Mouse (Mus musculus): ENCODE results near the gene Dok1. TPM values are rescaled to one million over a fixed set of nuclear protein-coding genes. Genes with fewer than 3 reads are reported as not detected.

Gene Dok1
- total and polyA plus RNA-seq, 3 experiments, result 18.7 to 22.3 TPM; not detected in 1

DNA sequence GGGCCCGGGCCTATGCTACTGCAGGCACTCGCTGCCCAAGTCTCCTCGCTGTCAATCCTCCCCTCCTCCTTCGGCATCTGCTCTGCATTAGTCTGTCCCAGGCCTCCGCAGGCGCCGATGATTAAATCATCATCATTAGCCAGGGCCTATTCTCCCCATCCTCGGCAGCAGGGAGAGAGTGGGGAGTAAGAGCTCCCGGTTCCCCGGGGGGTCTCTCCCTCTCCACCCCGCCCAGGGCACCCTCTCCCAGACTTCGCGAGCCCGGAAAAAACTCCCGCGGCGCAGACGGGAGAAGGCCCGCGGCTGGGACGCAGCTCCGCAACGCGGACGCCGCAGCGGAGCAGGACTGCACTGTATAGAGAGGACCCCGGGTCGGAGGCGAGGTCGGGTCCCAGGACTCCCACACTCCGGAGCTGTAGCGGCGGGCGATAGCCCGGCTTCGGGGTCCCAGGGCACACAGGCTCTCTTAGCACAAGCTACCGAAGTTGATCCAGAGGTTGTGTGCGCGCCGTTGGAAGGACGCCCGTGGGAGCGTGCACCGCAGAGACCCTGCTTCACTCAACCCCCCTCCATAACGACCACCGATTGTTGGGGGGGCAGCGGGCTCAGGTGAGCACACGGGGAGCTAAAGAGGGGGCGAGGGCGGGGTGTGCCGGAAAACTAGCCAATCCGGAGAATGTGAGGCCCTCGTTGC, 44.5 kb upstream of the Dok1 start, which contains the start of gene Pcgf1 (continued):
- TF ChIP-seq ZKSCAN1 (IDR thresholded peaks at IDR 0.05; ENCODE audit: low read depth, low read length), result no peak
- no peak for TF ChIP-seq CHD2 (IDR thresholded peaks at IDR 0.05; ENCODE audit: low read length)
- TF ChIP-seq TCF12 (IDR thresholded peaks at IDR 0.05; ENCODE audit: low read depth, low read length), result no peak
- TF ChIP-seq SIN3A (IDR thresholded peaks at IDR 0.05; ENCODE audit: low read length), result no peak
- no peak for TF ChIP-seq USF2 (IDR thresholded peaks at IDR 0.05; ENCODE audit: borderline replicate concordance in 1 of 2, insufficient read depth in 1 of 2, low read depth in 1 of 2, low read length in 2 of 2)
- TF ChIP-seq HCFC1 (IDR thresholded peaks at IDR 0.05; ENCODE audit: low read depth, low read length), result 0 out of 2 replicates have a peak, but pooled peaks have one; percentile 43
- no peak; the same call in 1 of the 2 replicates for TF ChIP-seq ZMIZ1 (IDR thresholded peaks at IDR 0.05; ENCODE audit: low read depth, low read length)
- no peak for TF ChIP-seq MYB (IDR thresholded peaks at IDR 0.05; ENCODE audit: low read depth, low read length)
- TF ChIP-seq RAD21 (IDR thresholded peaks at IDR 0.05; ENCODE audit: low read depth, low read length), result no peak

DNA sequence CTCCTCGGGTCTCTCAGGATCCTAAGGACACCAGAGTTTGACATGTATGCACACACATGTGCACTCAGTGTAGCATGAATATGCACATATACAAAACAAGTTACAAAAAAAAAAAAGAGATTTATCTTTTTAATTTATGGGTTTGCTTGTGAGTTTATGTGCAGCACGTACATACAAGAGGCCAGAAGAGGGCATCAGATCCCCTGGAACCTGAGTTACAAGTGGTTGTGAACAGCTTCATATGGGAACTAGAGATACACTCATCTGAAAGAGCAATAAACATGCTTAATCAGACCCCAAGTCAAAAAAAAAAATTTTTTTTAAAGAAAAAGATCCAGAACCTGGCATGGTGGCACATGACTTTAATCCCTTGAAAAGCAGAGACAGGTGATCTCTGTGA, 41.7 kb upstream of the Dok1 start:
- no peak for TF ChIP-seq MYB (IDR thresholded peaks at IDR 0.05; ENCODE audit: low read depth, low read length)
- TF ChIP-seq EP300 (IDR thresholded peaks at IDR 0.05; ENCODE audit: low read depth in 1 of 2, low read length in 2 of 2), result no peak
- no peak for TF ChIP-seq GABPA (IDR thresholded peaks at IDR 0.05; ENCODE audit: low read depth, low read length)
- TF ChIP-seq ZNF384 (IDR thresholded peaks at IDR 0.05; ENCODE audit: low read depth, low read length), result peak; percentile 85
- TF ChIP-seq GATA1 (IDR thresholded peaks at IDR 0.05; ENCODE audit: low read depth, low read length), result 0 out of 2 replicates have a peak, but pooled peaks have one; percentile 32
- TF ChIP-seq ZC3H11A (IDR thresholded peaks at IDR 0.05; ENCODE audit: low read depth, low read length), result peak; percentile 36; the same call in 1 of the 2 replicates
- peak; percentile 58 for TF ChIP-seq RAD21 (IDR thresholded peaks at IDR 0.05; ENCODE audit: low read depth, low read length)
- peak; percentile 62 for TF ChIP-seq SMC3 (IDR thresholded peaks at IDR 0.05; ENCODE audit: low read depth, low read length)
- peak; percentile 26 to 65 (median 44); a peak in 5 of 6 replicates for TF ChIP-seq CTCF (IDR thresholded peaks at IDR 0.05 in 2 of 3, conservative IDR thresholded peaks at IDR 0.05 in 1 of 3; ENCODE audit: control insufficient read depth in 1 of 3, insufficient read depth in 1 of 3, low read depth in 2 of 3, low read length in 3 of 3, poor library complexity in 1 of 3, severe bottlenecking in 1 of 3)
- no peak for TF ChIP-seq HCFC1 (IDR thresholded peaks at IDR 0.05; ENCODE audit: low read depth, low read length)
- no peak overlapping the region for H3K4me3 ChIP-seq (ENCODE audit: control insufficient read depth in 1 of 2, insufficient read depth in 1 of 2, low read depth in 2 of 2, low read length in 2 of 2)
- H3K27me3 ChIP-seq (ENCODE audit: control insufficient read depth in 1 of 2, insufficient read depth in 2 of 2, low read length in 2 of 2), result no peaks in the 10 kb centered on the region
- H3K36me3 ChIP-seq (ENCODE audit: control insufficient read depth in 1 of 2, insufficient read depth in 2 of 2, low read length in 2 of 2), result peaks cover 0 to 9% of the 10 kb centered on the region in 2 experiments; a peak in 2 of 4 replicates
- H3K79me2 ChIP-seq (ENCODE audit: control insufficient read depth, insufficient read depth, low read length, poor library complexity), result peaks cover 11% of the 10 kb centered on the region
- H3K27ac ChIP-seq (ENCODE audit: control insufficient read depth, low read depth, low read length), result no peak overlapping the region
- DNase-seq (ENCODE audit: low read depth, low spot score), result peak; percentile 73
- H3K9me3 ChIP-seq (replicated peaks; ENCODE audit: insufficient read depth, low read length), result no peaks in the 10 kb centered on the region
- H3K9ac ChIP-seq (ENCODE audit: control insufficient read depth, low read depth, low read length, poor library complexity, severe bottlenecking), result no peak overlapping the region
- peaks cover 0 to 13% of the 10 kb centered on the region in 2 experiments; a peak in 2 of 4 replicates for H3K4me1 ChIP-seq (ENCODE audit: control insufficient read depth in 1 of 2, insufficient read depth in 2 of 2, low read length in 2 of 2)

DNA sequence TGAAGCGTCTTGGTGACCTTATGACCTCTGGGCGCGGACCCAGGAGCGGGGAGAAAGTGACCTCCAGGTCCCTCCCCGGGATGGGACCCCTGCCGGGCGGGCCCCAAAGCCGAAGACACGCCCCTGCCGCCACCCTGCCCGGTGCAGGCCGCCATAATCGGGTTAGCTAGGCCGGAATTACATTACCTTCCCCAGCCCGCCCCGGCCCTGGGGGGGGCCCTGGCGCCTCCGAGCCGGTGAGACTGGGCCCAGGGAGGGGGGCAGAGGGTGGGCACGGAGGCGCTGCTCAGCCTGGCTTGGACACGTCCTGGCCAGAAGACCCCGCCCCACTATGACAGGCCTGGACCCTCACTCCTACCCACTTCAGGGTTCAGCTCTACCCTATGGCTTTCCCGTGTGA, 37.9 kb upstream of the Dok1 start:
- Histone ChIP-seq H3K27me3 (ENCODE audit: control insufficient read depth in 1 of 2, insufficient read depth in 2 of 2, low read length in 2 of 2) (no peaks in the 10 kb centered on the region), H3K27ac (ENCODE audit: control insufficient read depth, low read depth, low read length) (no peak overlapping the region)

More for the DNA sequence above, 37.9 kb upstream of the Dok1 start:
- Histone ChIP-seq H3K79me2 (ENCODE audit: control insufficient read depth, insufficient read depth, low read length, poor library complexity) (no peaks in the 10 kb centered on the region), H3K4me1 (ENCODE audit: control insufficient read depth in 1 of 2, insufficient read depth in 2 of 2, low read length in 2 of 2) (no peaks in the 10 kb centered on the region), H3K36me3 (ENCODE audit: control insufficient read depth in 1 of 2, insufficient read depth in 2 of 2, low read length in 2 of 2) (no peaks in the 10 kb centered on the region), H3K4me3 (ENCODE audit: control insufficient read depth in 1 of 2, insufficient read depth in 1 of 2, low read depth in 2 of 2, low read length in 2 of 2) (no peak overlapping the region), H3K9me3 (replicated peaks; ENCODE audit: insufficient read depth, low read length) (no peaks in the 10 kb centered on the region), H3K9ac (ENCODE audit: control insufficient read depth, low read depth, low read length, poor library complexity, severe bottlenecking) (no peak overlapping the region)
- TF ChIP-seq ETS1 (IDR thresholded peaks at IDR 0.05; ENCODE audit: low read depth, low read length), result no peak
- TF ChIP-seq SMC3 (IDR thresholded peaks at IDR 0.05; ENCODE audit: low read depth, low read length), result no peak
- no peak for TF ChIP-seq TCF12 (IDR thresholded peaks at IDR 0.05; ENCODE audit: low read depth, low read length)
- no peak for TF ChIP-seq ZC3H11A (IDR thresholded peaks at IDR 0.05; ENCODE audit: low read depth, low read length)
- no peak for TF ChIP-seq NRF1 (IDR thresholded peaks at IDR 0.05; ENCODE audit: insufficient read depth, low read depth, low read length, poor library complexity, severe bottlenecking)
- TF ChIP-seq MYB (IDR thresholded peaks at IDR 0.05; ENCODE audit: low read depth, low read length), result no peak
- no peak for TF ChIP-seq UBTF (IDR thresholded peaks at IDR 0.05; ENCODE audit: borderline replicate concordance, insufficient read depth, low read depth, low read length)
- no peak for TF ChIP-seq MAX (IDR thresholded peaks at IDR 0.05; ENCODE audit: low read length)
- TF ChIP-seq MAFK (IDR thresholded peaks at IDR 0.05; ENCODE audit: borderline replicate concordance, low read depth, low read length), result no peak
- TF ChIP-seq POLR2AphosphoS2 (IDR thresholded peaks at IDR 0.05; ENCODE audit: low read length), result no peak
- no peak for DNase-seq (ENCODE audit: low read depth, low spot score)
